ENCODE assay signal across 17 mouse cellular contexts in genomic region chr6:122776040-122776439, GRCm38 (mm10).
"Had no signal": no experiment of that assay in that cellular context is flagged by ENCODE, and none has a peak within 500 bp of the region (broad histone marks: within the 10 kb centered on the region; RNA-seq: fewer than 3 reads in every experiment).

No protein-coding gene starts in this region.

- H3K36me3 ChIP-seq: midbrain, embryonic 10.5 days; midbrain, embryonic 12.5 days; neural tube, embryonic 13.5 days; neural tube, embryonic 15.5 days had no signal

- H3K27me3 ChIP-seq: midbrain, embryonic 12.5 days; neural tube, embryonic 13.5 days; neural tube, embryonic 15.5 days had no signal

- H3K27ac ChIP-seq: midbrain, embryonic 10.5 days; midbrain, embryonic 12.5 days; neural tube, embryonic 13.5 days; neural tube, embryonic 15.5 days had no signal

- H3K4me1 ChIP-seq: midbrain, embryonic 10.5 days; midbrain, embryonic 12.5 days; neural tube, embryonic 13.5 days; neural tube, embryonic 15.5 days had no signal

- H3K9me3 ChIP-seq: midbrain, embryonic 10.5 days; midbrain, embryonic 12.5 days; neural tube, embryonic 13.5 days; neural tube, embryonic 15.5 days had no signal

- H3K9ac ChIP-seq: lung, embryonic 14.5 days; midbrain, embryonic 12.5 days; neural tube, embryonic 13.5 days; neural tube, embryonic 15.5 days had no signal

- ATAC-seq: midbrain, embryonic 16.5 days had no signal

- DNase-seq: lung, adult 18-20 months; lung, embryonic 14.5 days; lung, postnatal 10 days; lung, postnatal 4 days; midbrain, embryonic 14.5 days; retina, postnatal 1 day; right cerebral cortex, postnatal 14 days; spleen, adult 18-20 months; thymus, adult 18-20 months; thymus, postnatal 14 days; thymus, postnatal 36 days had no signal

- H3K4me3 ChIP-seq: midbrain, embryonic 10.5 days; midbrain, embryonic 12.5 days; myocyte; neural tube, embryonic 13.5 days; neural tube, embryonic 15.5 days had no signal
